Mouse (Mus musculus): ENCODE data around the gene Crb2. TPM values are rescaled to one million over a fixed set of nuclear protein-coding genes. Genes with fewer than 3 reads are reported as not detected.

Gene Crb2
- polyA plus RNA-seq, 1 experiment, result 0.30 TPM

- peaks cover 18% of the 10 kb centered on the region for H3K4me1 ChIP-seq (ENCODE audit: control insufficient read depth, insufficient read depth, low read length)
- no peak for TF ChIP-seq POLR2A (IDR thresholded peaks at IDR 0.05; ENCODE audit: control insufficient read depth, low read depth, low read length)
- TF ChIP-seq CTCF (IDR thresholded peaks at IDR 0.05; ENCODE audit: control insufficient read depth, insufficient read depth, insufficient replicate concordance, low read depth, low read length), result no peak
- no peaks in the 10 kb centered on the region for H3K36me3 ChIP-seq (ENCODE audit: control insufficient read depth, insufficient read depth, low read length)
- H3K27ac ChIP-seq (ENCODE audit: control insufficient read depth, insufficient read depth, low read depth, low read length), result no peak overlapping the region
- no peak overlapping the region for H3K4me3 ChIP-seq (ENCODE audit: control insufficient read depth, low read depth, low read length)
- no peaks in the 10 kb centered on the region for H3K27me3 ChIP-seq (ENCODE audit: control insufficient read depth, insufficient read depth, low read length)
Observed at GRCm38 (mm10) chr2:37789029-37789428, 13.0 kb downstream of the Crb2 start.

GRCm38 (mm10) chr2:37789995-37790394 is 13.9 kb downstream of the Crb2 start:
- TF ChIP-seq POLR2A (IDR thresholded peaks at IDR 0.05; ENCODE audit: control insufficient read depth, low read depth, low read length), result no peak
- TF ChIP-seq CTCF (IDR thresholded peaks at IDR 0.05; ENCODE audit: control insufficient read depth, insufficient read depth, insufficient replicate concordance, low read depth, low read length), result no peak
- H3K27me3 ChIP-seq (ENCODE audit: control insufficient read depth, insufficient read depth, low read length), result no peaks in the 10 kb centered on the region

DNA sequence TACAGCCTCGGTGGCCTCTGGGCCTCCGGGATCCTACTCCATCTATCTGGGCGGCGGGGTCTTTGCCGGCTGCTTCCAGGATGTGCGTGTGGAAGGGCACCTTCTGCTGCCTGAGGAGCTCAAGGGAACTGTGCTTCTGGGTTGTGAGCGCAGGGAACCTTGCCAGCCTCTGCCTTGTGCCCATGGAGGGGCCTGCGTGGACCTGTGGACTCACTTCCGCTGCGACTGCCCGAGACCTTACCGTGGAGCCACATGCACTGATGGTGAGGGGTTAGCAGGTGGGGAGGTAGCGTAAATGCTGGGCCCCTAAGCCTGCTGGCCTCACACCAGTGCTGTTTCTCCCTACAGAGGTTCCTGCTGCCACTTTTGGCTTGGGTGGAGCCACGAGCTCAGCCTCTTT is 14.7 kb downstream of the Crb2 start:
- Histone ChIP-seq H3K4me1 (ENCODE audit: control insufficient read depth, insufficient read depth, low read length) (peaks cover 18% of the 10 kb centered on the region), H3K4me3 (ENCODE audit: control insufficient read depth, low read depth, low read length) (no peak overlapping the region), H3K36me3 (ENCODE audit: control insufficient read depth, insufficient read depth, low read length) (no peaks in the 10 kb centered on the region), H3K27me3 (ENCODE audit: control insufficient read depth, insufficient read depth, low read length) (no peaks in the 10 kb centered on the region), H3K27ac (ENCODE audit: control insufficient read depth, insufficient read depth, low read depth, low read length) (no peak overlapping the region)
- TF ChIP-seq POLR2A (IDR thresholded peaks at IDR 0.05; ENCODE audit: control insufficient read depth, low read depth, low read length), result no peak
- TF ChIP-seq CTCF (IDR thresholded peaks at IDR 0.05; ENCODE audit: control insufficient read depth, insufficient read depth, insufficient replicate concordance, low read depth, low read length), result no peak

More at GRCm38 (mm10) chr2:37789995-37790394, 13.9 kb downstream of the Crb2 start:
- no peak overlapping the region for H3K4me3 ChIP-seq (ENCODE audit: control insufficient read depth, low read depth, low read length)
- H3K4me1 ChIP-seq (ENCODE audit: control insufficient read depth, insufficient read depth, low read length), result peaks cover 18% of the 10 kb centered on the region
- no peak overlapping the region for H3K27ac ChIP-seq (ENCODE audit: control insufficient read depth, insufficient read depth, low read depth, low read length)
- no peaks in the 10 kb centered on the region for H3K36me3 ChIP-seq (ENCODE audit: control insufficient read depth, insufficient read depth, low read length)

GRCm38 (mm10) chr2:37791340-37791739 is 15.3 kb downstream of the Crb2 start:
- Histone ChIP-seq H3K36me3 (ENCODE audit: control insufficient read depth, insufficient read depth, low read length) (no peaks in the 10 kb centered on the region), H3K27ac (ENCODE audit: control insufficient read depth, insufficient read depth, low read depth, low read length) (no peak overlapping the region), H3K4me1 (ENCODE audit: control insufficient read depth, insufficient read depth, low read length) (peaks cover 17% of the 10 kb centered on the region), H3K27me3 (ENCODE audit: control insufficient read depth, insufficient read depth, low read length) (no peaks in the 10 kb centered on the region), H3K4me3 (ENCODE audit: control insufficient read depth, low read depth, low read length) (no peak overlapping the region)
- TF ChIP-seq CTCF (IDR thresholded peaks at IDR 0.05; ENCODE audit: control insufficient read depth, insufficient read depth, insufficient replicate concordance, low read depth, low read length) (no peak), POLR2A (IDR thresholded peaks at IDR 0.05; ENCODE audit: control insufficient read depth, low read depth, low read length) (no peak)

GRCm38 (mm10) chr2:37796021-37796420 is 20.0 kb downstream of the Crb2 start:
- Histone ChIP-seq H3K27me3 (ENCODE audit: control insufficient read depth, insufficient read depth, low read length) (no peaks in the 10 kb centered on the region), H3K4me1 (ENCODE audit: control insufficient read depth, insufficient read depth, low read length) (peaks cover 10% of the 10 kb centered on the region), H3K27ac (ENCODE audit: control insufficient read depth, insufficient read depth, low read depth, low read length) (no peak overlapping the region), H3K36me3 (ENCODE audit: control insufficient read depth, insufficient read depth, low read length) (no peaks in the 10 kb centered on the region), H3K4me3 (ENCODE audit: control insufficient read depth, low read depth, low read length) (no peak overlapping the region)
- TF ChIP-seq CTCF (IDR thresholded peaks at IDR 0.05; ENCODE audit: control insufficient read depth, insufficient read depth, insufficient replicate concordance, low read depth, low read length) (no peak), POLR2A (IDR thresholded peaks at IDR 0.05; ENCODE audit: control insufficient read depth, low read depth, low read length) (no peak)

DNA sequence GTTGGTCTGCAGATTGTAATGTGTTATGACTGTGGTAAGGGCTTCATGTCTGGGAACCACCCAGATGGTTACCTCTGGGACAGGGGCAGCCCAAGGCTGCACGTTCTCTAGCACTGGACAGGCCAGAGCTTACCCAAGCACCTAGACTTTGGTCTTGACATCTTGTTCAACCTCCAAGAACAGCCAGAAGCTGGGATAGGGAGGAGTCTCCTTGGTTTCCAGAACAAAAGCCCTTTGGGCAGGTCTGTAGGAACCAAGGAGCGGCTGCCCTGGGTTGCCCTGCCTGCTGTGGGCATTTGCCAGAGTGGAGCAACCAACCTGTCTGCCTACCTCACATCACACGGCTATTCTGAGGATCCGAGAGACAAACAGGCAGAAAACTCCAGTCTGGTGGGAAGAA is 21.0 kb downstream of the Crb2 start:
- no peaks in the 10 kb centered on the region for H3K27me3 ChIP-seq (ENCODE audit: control insufficient read depth, insufficient read depth, low read length)
- no peak overlapping the region for H3K27ac ChIP-seq (ENCODE audit: control insufficient read depth, insufficient read depth, low read depth, low read length)
- no peaks in the 10 kb centered on the region for H3K36me3 ChIP-seq (ENCODE audit: control insufficient read depth, insufficient read depth, low read length)
- no peak overlapping the region for H3K4me3 ChIP-seq (ENCODE audit: control insufficient read depth, low read depth, low read length)
- peaks cover 10% of the 10 kb centered on the region for H3K4me1 ChIP-seq (ENCODE audit: control insufficient read depth, insufficient read depth, low read length)
- TF ChIP-seq CTCF (IDR thresholded peaks at IDR 0.05; ENCODE audit: control insufficient read depth, insufficient read depth, insufficient replicate concordance, low read depth, low read length) (no peak), POLR2A (IDR thresholded peaks at IDR 0.05; ENCODE audit: control insufficient read depth, low read depth, low read length) (no peak)

DNA sequence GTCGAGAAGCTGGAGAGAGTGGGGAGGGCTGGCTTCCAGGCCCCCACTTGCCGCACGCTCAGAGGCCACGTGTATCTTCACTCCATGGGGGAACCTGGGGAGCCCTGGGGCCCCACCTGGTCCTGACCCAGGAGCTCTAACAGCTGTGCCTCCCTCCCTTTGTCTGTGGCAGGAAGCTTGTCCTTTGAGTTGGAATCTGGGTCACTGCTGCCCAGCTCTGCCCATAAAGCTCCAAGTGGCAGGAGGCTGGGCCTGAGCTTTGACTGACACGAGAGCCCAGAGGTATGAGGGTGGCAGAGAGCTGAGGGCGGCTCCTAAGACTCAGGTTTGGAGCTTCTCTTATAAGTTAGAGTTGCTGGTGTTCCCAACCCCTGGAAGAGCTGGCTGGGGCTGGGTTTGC is 23.1 kb downstream of the Crb2 start:
- Histone ChIP-seq H3K27ac (ENCODE audit: control insufficient read depth, insufficient read depth, low read depth, low read length) (no peak overlapping the region), H3K4me3 (ENCODE audit: control insufficient read depth, low read depth, low read length) (no peak overlapping the region), H3K4me1 (ENCODE audit: control insufficient read depth, insufficient read depth, low read length) (no peaks in the 10 kb centered on the region; the same call in 1 of the 2 replicates), H3K36me3 (ENCODE audit: control insufficient read depth, insufficient read depth, low read length) (no peaks in the 10 kb centered on the region), H3K27me3 (ENCODE audit: control insufficient read depth, insufficient read depth, low read length) (no peaks in the 10 kb centered on the region)
- no peak for TF ChIP-seq POLR2A (IDR thresholded peaks at IDR 0.05; ENCODE audit: control insufficient read depth, low read depth, low read length)
- no peak for TF ChIP-seq CTCF (IDR thresholded peaks at IDR 0.05; ENCODE audit: control insufficient read depth, insufficient read depth, insufficient replicate concordance, low read depth, low read length)

GRCm38 (mm10) chr2:37801687-37802086 is 25.6 kb downstream of the Crb2 start:
- no peaks in the 10 kb centered on the region for H3K4me1 ChIP-seq (ENCODE audit: control insufficient read depth, insufficient read depth, low read length)
- H3K4me3 ChIP-seq (ENCODE audit: control insufficient read depth, low read depth, low read length), result no peak overlapping the region
- no peaks in the 10 kb centered on the region for H3K36me3 ChIP-seq (ENCODE audit: control insufficient read depth, insufficient read depth, low read length)
- TF ChIP-seq CTCF (IDR thresholded peaks at IDR 0.05; ENCODE audit: control insufficient read depth, insufficient read depth, insufficient replicate concordance, low read depth, low read length) (no peak), POLR2A (IDR thresholded peaks at IDR 0.05; ENCODE audit: control insufficient read depth, low read depth, low read length) (no peak)
- no peak overlapping the region for H3K27ac ChIP-seq (ENCODE audit: control insufficient read depth, insufficient read depth, low read depth, low read length)
- no peaks in the 10 kb centered on the region for H3K27me3 ChIP-seq (ENCODE audit: control insufficient read depth, insufficient read depth, low read length)

Measured in testis, adult 2 months (tissue).